Mouse (Mus musculus): Measurements from ENCODE around the gene Abcb6. TPM values are rescaled to one million over a fixed set of nuclear protein-coding genes. Genes with fewer than 3 reads are reported as not detected.

Abcb6 gene
- polyA plus RNA-seq, 1 experiment from 2014 or later, result 41.9 TPM

DNA sequence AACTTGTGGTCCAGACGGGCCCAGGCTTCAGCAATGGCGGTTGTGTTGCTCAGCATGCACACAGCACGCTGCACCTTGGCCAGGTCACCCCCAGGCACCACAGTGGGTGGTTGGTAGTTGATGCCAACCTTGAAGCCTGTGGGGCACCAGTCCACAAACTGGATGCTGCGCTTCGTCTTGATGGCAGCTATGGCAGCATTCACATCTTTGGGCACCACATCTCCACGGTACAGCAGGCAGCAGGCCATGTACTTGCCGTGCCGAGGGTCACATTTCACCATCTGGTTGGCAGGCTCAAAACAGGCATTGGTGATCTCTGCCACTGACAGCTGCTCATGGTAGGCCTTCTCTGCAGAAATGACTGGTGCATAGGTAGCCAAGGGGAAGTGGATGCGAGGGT is 35.6 kb upstream of the Abcb6 start:
- no peak for DNase-seq (ENCODE audit: extremely low spot score, low spot score)
- peaks cover 42% of the 10 kb centered on the region for H3K4me1 ChIP-seq
- H3K27ac ChIP-seq, result no peak overlapping the region
- no peak overlapping the region for H3K4me3 ChIP-seq
- WGBS, result 92% methylated on average over 9 of the region's 9 CpGs
- H3K36me3 ChIP-seq (replicated peaks), result peaks cover 46% of the 10 kb centered on the region
- H3K27me3 ChIP-seq (ENCODE audit: poor library complexity, severe bottlenecking), result peaks cover 53% of the 10 kb centered on the region
- no peaks in the 10 kb centered on the region for H3K9me3 ChIP-seq

DNA sequence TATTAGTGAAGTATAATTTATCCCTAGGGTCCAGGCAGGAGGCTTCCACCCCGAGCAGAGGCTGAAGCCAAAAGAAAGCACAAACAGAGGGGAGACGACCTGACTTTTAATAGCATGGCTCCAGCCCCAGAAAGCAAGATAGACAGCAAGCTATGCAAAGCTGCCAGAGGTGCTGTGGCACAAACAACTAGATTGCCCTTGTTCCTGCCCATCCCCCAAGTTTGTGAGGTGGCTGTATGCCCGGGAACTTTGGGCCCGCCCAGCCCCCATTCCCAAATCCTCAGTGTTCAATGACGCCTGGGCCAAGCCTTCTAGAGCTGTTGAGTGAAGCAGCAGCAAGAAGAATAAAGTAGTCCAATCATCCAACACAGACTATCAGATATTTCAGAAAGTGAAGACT is 34.7 kb upstream of the Abcb6 start:
- no peak overlapping the region for H3K4me3 ChIP-seq
- H3K9me3 ChIP-seq, result no peaks in the 10 kb centered on the region
- DNase-seq (ENCODE audit: extremely low spot score, low spot score), result no peak
- H3K27ac ChIP-seq, result no peak overlapping the region
- peaks cover 46% of the 10 kb centered on the region for H3K36me3 ChIP-seq (replicated peaks)
- H3K27me3 ChIP-seq (ENCODE audit: poor library complexity, severe bottlenecking), result peaks cover 44% of the 10 kb centered on the region
- WGBS, result 87% methylated on average over 5 of the region's 5 CpGs
- H3K4me1 ChIP-seq, result peaks cover 48% of the 10 kb centered on the region

DNA sequence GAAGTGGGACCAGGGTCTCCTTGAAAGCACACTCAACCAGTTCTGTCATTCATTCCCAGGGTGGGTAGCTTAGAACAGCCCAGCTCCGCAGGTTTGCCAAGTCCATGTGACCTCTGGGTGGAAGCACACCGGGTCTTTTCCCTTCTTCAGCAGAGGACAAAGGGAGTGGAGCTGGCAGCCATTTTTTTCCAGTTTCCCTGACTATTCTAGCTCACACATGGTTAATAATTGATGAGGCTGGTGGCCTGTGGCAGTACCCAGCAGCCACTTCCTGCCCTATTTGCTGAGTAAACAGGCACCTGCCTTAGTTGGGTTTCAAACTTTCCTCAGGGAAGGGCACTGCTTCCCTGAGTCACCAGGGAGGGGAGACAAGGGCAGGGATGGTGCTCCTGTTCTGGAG is 34.2 kb upstream of the Abcb6 start:
- Histone ChIP-seq H3K9me3 (no peaks in the 10 kb centered on the region), H3K4me3 (no peak overlapping the region)
- 89% methylated on average over 2 of the region's 2 CpGs for WGBS

DNA sequence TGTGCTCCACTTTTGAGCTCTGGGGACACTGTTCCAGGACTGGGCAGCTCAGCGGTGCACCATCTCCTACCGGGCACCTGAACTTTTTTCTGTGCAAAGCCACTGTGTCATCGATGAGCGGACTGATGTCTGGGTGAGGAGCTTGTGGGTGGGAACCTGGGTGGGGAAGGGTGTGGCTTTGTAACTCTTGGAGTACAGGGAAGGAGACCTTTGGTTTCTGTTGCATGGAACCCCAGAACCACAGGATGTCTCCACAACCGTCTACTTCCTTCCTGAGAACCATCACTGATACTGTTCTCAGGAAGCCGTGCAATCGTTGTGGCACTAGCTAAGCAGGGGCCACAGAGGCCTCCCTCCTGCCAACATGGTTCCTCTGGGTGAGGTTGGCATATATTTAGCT is 32.9 kb upstream of the Abcb6 start:
- Histone ChIP-seq H3K4me3 (peak overlapping the region; percentile 3; the same call in 1 of the 2 replicates), H3K27ac (no peak overlapping the region)

More for the DNA sequence above, 34.2 kb upstream of the Abcb6 start:
- Histone ChIP-seq H3K27ac (no peak overlapping the region), H3K27me3 (ENCODE audit: poor library complexity, severe bottlenecking) (peaks cover 40% of the 10 kb centered on the region), H3K4me1 (peaks cover 48% of the 10 kb centered on the region), H3K36me3 (replicated peaks) (peaks cover 46% of the 10 kb centered on the region)
- no peak for DNase-seq (ENCODE audit: extremely low spot score, low spot score)

DNA sequence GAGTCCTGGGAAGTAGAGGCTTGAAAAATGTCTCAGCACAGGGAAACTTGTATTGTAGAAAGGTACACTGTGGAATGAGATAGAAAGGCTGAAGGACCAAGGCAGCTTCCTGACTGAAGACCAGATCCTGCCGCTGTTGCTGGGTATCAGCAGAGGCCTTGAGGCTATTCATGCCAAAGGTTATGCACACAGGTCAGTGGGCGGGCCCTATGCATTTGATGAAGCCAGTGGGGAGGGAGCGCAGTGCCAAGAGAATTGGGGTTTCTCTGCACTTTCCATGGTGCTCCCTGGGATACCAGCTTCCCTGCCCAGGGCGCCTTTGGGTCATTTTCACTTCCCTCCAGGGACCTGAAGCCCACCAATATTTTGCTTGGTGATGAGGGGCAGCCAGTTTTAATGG is 32.4 kb upstream of the Abcb6 start:
- Histone ChIP-seq H3K27me3 (ENCODE audit: poor library complexity, severe bottlenecking) (peaks cover 34% of the 10 kb centered on the region), H3K9me3 (no peaks in the 10 kb centered on the region), H3K27ac (no peak overlapping the region), H3K36me3 (replicated peaks) (peaks cover 46% of the 10 kb centered on the region), H3K4me1 (peaks cover 44% of the 10 kb centered on the region), H3K4me3 (peak overlapping the region; percentile 3; the same call in 1 of the 2 replicates)
- DNase-seq (ENCODE audit: extremely low spot score, low spot score), result no peak
- 79% methylated on average over 4 of the region's 4 CpGs for WGBS

More for the DNA sequence above, 32.9 kb upstream of the Abcb6 start:
- Histone ChIP-seq H3K9me3 (no peaks in the 10 kb centered on the region), H3K27me3 (ENCODE audit: poor library complexity, severe bottlenecking) (peaks cover 38% of the 10 kb centered on the region), H3K4me1 (peaks cover 47% of the 10 kb centered on the region), H3K36me3 (replicated peaks) (peaks cover 46% of the 10 kb centered on the region)
- 89% methylated on average over 7 of the region's 7 CpGs for WGBS
- DNase-seq (ENCODE audit: extremely low spot score, low spot score), result no peak

DNA sequence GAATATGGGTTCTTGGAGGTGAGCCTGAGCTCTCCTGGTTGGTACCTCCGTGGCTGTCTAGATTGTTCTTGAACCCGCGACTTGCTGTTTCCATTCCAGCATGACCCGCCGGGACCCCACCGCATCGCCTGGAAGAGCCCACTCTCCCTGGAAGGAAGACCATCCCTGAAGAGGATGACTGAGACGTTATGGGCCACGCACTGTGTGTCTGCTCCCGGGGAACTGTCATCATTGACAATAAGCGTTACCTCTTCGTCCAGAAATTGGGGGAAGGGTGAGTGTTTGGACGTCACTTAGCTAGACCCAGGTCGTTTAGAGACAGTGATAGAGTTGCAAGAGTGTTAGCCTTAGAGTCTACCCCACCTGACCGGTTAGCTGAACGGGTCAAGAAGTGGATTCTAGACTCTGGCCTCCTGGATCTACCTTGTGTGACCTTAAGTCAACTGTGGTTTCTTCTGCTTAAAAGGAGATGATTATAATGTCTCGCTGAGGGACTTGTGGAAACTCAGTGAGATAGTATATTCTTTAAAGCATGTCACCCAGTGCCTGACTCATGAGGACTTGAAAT is 31.0 kb upstream of the Abcb6 start:
- no peaks in the 10 kb centered on the region for H3K9me3 ChIP-seq
- peaks cover 46% of the 10 kb centered on the region for H3K36me3 ChIP-seq (replicated peaks)
- peaks cover 44% of the 10 kb centered on the region for H3K4me1 ChIP-seq
- H3K27ac ChIP-seq, result peak overlapping the region; percentile 93
- peak overlapping the region; percentile 97 for H3K4me3 ChIP-seq
- DNase-seq (ENCODE audit: extremely low spot score, low spot score), result no peak
- H3K27me3 ChIP-seq (ENCODE audit: poor library complexity, severe bottlenecking), result peaks cover 21% of the 10 kb centered on the region
- 17% methylated on average over 17 of the region's 17 CpGs for WGBS

DNA sequence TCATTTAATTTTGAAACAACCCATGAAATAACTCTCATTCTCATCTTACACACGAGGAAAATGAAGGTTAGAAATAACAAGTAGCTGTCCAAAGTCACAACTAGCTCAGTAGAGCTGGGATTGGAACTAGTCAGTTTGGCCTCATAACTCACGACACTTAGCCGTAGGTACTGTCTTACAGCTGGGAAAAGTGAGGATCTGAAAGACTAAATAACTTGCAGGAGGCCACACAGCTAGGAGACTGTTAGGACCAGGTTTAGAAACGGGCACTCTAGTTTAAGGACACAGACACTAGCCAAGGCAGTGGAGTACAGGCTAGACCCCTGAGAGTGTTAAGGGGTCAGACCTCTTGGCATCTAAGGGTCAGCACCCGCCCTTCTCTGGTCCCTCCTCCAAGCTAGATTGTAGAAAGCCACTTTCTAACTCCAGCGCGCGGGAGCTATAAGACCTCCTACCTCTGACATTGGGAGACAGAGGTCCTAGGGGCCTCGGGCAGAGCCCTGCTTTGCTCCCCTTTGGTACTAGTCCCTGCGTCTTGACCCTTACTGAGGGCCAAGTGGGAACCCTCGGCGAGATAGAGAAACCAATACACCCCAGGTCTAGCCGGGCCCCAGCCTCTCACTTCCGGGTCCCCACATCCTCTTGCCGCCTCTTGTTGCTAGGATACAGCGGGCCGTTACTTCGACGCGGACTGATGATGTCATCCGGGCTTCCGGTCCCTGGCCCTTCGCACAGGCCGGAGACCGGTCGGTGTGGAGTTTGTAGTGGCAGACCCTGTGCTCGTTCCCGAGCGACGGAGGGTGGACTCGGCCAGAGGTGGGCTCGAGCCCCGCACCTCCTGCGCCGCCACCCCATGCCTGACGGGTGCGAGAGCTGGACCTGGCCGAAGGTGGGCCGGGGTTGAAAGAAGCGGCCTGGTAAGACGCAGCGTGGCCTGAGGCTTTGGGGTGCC is 30.2 kb upstream of the Abcb6 start, which contains the start of the genes Glb1l and Stk16:
Gene Glb1l (minus strand): TSS at position 678 of the 952 bp plus-strand sequence.
Gene Stk16 (plus strand): TSS at position 703 of the 952 bp plus-strand sequence.
- peaks cover 14% of the 10 kb centered on the region; the same call in 1 of the 2 replicates for H3K27me3 ChIP-seq (ENCODE audit: poor library complexity, severe bottlenecking)
- peak; percentile 98 for DNase-seq (ENCODE audit: extremely low spot score, low spot score)
- H3K36me3 ChIP-seq (replicated peaks), result peaks cover 38% of the 10 kb centered on the region
- 7% methylated on average over 42 of the region's 42 CpGs for WGBS
- peaks cover 44% of the 10 kb centered on the region for H3K4me1 ChIP-seq
- H3K9me3 ChIP-seq, result no peaks in the 10 kb centered on the region
- peak within 1 kb of the TSS; percentile 93 for H3K27ac ChIP-seq
- peak within 1 kb of the TSS; percentile 97 for H3K4me3 ChIP-seq

DNA sequence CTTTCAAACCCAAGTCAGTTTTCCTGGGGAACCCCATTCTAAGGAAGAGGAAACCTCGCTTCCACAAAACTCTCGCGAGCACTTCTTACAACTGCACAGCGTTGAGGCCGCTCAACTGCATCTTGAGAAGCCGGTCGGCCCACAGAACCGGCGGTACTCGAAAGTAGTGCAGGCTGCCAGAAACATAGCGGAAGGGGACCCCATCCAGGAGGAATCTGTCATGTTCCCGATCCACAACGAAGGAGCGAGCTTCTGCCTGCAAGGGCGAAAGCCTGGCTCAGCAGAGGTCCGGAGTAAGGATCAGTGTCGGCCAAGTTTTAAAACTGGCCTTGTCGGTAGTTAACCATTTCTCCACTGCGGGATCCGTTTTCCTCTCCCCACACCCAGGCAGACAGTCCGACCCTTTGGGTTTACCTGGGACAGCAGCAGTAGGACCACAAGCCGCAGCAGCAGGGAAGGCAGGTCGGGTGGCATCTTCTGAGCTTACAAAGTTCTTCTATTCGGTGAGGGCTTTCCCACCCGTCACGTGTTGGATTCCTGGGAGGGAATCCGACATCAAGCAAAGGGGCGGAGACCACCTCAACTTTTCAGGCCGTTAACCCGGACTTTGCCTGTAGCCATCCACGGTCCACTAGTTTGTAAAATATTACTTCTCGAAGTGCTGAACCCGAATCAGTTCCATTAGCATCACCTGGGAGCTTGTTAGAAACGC is 28.9 kb upstream of the Abcb6 start:
- Histone ChIP-seq H3K9me3 (no peaks in the 10 kb centered on the region), H3K4me3 (peak overlapping the region; percentile 97), H3K4me1 (peaks cover 44% of the 10 kb centered on the region), H3K27me3 (ENCODE audit: poor library complexity, severe bottlenecking) (peaks cover 14% of the 10 kb centered on the region; the same call in 1 of the 2 replicates), H3K27ac (peak overlapping the region; percentile 67), H3K36me3 (replicated peaks) (peaks cover 25% of the 10 kb centered on the region)
- 14% methylated on average over 34 of the region's 34 CpGs for WGBS
- peak; percentile 26 for DNase-seq (ENCODE audit: extremely low spot score, low spot score)

DNA sequence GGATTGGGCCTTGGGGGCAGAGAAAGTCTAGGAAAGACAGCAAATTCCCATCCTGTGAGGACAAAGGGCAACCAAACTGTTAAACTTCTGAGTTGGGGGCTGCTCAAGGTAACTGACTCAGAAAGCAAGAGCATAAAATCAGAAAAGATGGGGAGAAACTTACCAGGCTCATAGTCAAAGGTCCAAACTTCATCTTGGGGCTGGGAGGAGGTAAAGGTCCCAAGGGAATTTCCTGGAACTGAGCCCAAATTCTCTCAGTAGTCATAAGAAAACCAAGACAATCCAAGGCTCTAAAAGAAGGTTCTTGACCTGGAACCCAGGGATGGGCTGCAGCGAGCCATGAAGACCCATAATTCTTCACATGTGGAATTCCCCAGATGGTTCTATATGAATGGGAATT is 21.0 kb upstream of the Abcb6 start:
- no peak for DNase-seq (ENCODE audit: extremely low spot score, low spot score)
- H3K4me1 ChIP-seq, result no peaks in the 10 kb centered on the region
- no peak overlapping the region for H3K4me3 ChIP-seq
- H3K9me3 ChIP-seq, result no peaks in the 10 kb centered on the region
- H3K27ac ChIP-seq, result no peak overlapping the region
- peaks cover 40% of the 10 kb centered on the region for H3K36me3 ChIP-seq (replicated peaks)
- no peaks in the 10 kb centered on the region for H3K27me3 ChIP-seq (ENCODE audit: poor library complexity, severe bottlenecking)
- WGBS, result 94% methylated on average over 1 of the region's 1 CpGs

DNA sequence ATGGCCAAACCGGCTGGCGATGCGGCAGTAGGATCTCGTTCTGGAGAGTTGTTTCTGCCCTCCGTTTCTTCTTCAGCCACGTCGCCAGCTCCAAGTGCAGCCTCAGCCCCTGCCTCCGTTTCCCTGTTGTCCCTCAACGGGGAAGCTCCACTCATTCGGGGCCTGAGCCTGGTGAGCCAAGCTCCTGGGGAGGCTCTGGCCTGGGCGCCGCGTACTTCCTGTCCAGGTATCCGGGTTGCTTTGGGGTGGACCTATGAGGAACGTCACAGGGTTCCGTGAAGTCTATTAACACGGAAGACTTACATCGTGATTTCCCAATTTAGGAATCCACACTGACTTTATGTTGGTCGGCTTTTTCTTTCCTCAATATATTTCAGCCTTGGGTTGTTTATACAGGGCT is 12.3 kb upstream of the Abcb6 start:
- Histone ChIP-seq H3K9me3 (no peaks in the 10 kb centered on the region), H3K27me3 (ENCODE audit: poor library complexity, severe bottlenecking) (no peaks in the 10 kb centered on the region), H3K4me3 (peak overlapping the region; percentile 76), H3K27ac (peak overlapping the region; percentile 89), H3K4me1 (peaks cover 30% of the 10 kb centered on the region), H3K36me3 (replicated peaks) (peaks cover 34% of the 10 kb centered on the region)
- WGBS, result under 1% methylated on average over 19 of the region's 19 CpGs
- no peak for DNase-seq (ENCODE audit: extremely low spot score, low spot score)

DNA sequence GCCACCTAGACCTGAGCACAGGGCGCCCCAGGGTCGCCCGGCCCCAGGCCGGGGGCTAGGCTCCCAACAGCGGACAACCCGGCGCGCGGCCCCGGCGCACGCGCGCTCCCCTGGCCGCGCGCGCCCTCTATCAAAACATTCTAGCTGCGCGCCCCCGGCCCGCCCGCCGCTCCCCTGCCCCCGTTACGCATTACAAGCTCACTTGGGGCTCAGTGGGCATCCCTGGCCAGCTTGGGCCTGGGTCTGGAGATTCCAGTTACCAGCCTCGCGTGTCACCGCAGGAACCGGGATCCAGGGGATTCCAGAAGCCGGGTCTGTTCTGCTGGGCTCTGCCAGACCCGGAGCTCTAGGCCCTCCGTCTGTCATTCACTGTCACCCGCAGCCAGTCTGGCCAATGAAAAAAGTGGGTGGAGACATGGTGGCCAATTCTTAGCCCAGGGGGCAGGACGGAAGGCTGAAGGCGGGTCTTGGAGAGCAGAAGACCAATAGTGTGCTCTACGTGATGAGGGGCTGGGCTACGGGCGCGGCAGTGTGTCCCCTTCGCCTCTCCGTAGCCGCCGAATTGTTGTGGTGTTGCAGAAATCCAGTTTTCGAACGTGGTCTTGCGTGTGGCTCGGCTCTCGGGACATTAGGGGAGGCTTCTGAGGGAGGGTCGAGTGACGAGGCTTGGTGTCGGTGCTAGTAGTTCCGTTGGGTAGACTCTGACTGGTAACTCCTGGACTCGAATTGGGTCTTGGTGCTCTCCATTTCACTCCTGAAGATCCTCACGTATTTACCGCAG is 11.6 kb upstream of the Abcb6 start, which contains the start of the genes Ankzf1 and Atg9a:
Gene Ankzf1 (plus strand): TSS at position 530 of the 781 bp plus-strand sequence.
Gene Atg9a (minus strand): TSS at position 575 of the 781 bp plus-strand sequence.
- Histone ChIP-seq H3K4me1 (peaks cover 30% of the 10 kb centered on the region), H3K27ac (peak within 1 kb of the TSS; percentile 89), H3K4me3 (peak within 1 kb of the TSS; percentile 76), H3K9me3 (no peaks in the 10 kb centered on the region), H3K36me3 (replicated peaks) (peaks cover 34% of the 10 kb centered on the region), H3K27me3 (ENCODE audit: poor library complexity, severe bottlenecking) (no peaks in the 10 kb centered on the region)
- DNase-seq (ENCODE audit: extremely low spot score, low spot score), result peak; percentile 96
- WGBS, result under 1% methylated on average over 56 of the region's 56 CpGs

DNA sequence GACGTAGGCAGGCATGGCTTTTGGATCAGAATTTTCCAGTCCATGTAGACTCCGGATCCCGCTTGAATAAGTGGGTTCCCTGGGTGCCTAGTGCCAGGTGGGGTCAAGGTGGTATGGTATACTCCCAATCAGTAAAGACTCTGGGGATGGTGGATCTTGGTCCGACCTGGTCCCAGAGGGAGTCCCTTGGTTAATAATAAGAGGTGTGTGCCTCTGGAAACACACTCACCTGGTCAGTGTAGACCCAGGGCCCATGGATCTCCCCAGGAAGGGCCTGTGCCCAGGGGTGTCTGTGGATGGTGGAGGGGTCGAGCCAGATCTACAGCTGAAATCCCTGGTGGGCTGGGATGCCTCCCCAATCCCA is 11.0 kb upstream of the Abcb6 start:
- no peak for DNase-seq (ENCODE audit: extremely low spot score, low spot score)
- 40% methylated on average over 5 of the region's 5 CpGs for WGBS
- peak overlapping the region; percentile 89 for H3K27ac ChIP-seq
- H3K27me3 ChIP-seq (ENCODE audit: poor library complexity, severe bottlenecking), result no peaks in the 10 kb centered on the region
- H3K4me3 ChIP-seq, result peak overlapping the region; percentile 76
- H3K36me3 ChIP-seq (replicated peaks), result peaks cover 34% of the 10 kb centered on the region
- H3K4me1 ChIP-seq, result peaks cover 30% of the 10 kb centered on the region
- H3K9me3 ChIP-seq, result no peaks in the 10 kb centered on the region

Measured in forebrain, embryonic 10.5 days (tissue).